Mouse (Mus musculus): ENCODE measurements around the gene Ocrl.
A peak's percentile ranks its signal among the peaks of the same experiment; 100 is the strongest.

The Ocrl gene

GRCm38 (mm10) chrX:47912306-47912792 lies at the start of gene Ocrl:
Gene Ocrl (plus strand): TSS chrX:47912387.
- no peaks in the 10 kb centered on the region for H3K27me3 ChIP-seq (ENCODE audit: insufficient read depth, low read length)
- H3K36me3 ChIP-seq (ENCODE audit: insufficient read depth, low read length): peaks cover 3% of the 10 kb centered on the region; the same call in 1 of the 2 replicates
- no peaks in the 10 kb centered on the region for H3K9me3 ChIP-seq (ENCODE audit: low read length)
- TF ChIP-seq POU5F1 (IDR thresholded peaks at IDR 0.05; ENCODE audit: borderline replicate concordance, low read length) (no peak), CTCF (conservative IDR thresholded peaks at IDR 0.05; ENCODE audit: low read length) (peak; percentile 50)
- 0 out of 2 replicates have a peak, but pooled peaks cover 4% of the 10 kb centered on the region for H3K4me1 ChIP-seq (replicated peaks; ENCODE audit: low read depth, low read length)
- H3K4me3 ChIP-seq (replicated peaks; ENCODE audit: low read length): peak within 1 kb of the TSS; percentile 89

GRCm38 (mm10) chrX:47880052-47880451 lies 32.1 kb upstream of the Ocrl start:
- no peaks in the 10 kb centered on the region for H3K4me1 ChIP-seq (replicated peaks; ENCODE audit: low read depth, low read length)
- H3K36me3 ChIP-seq (ENCODE audit: insufficient read depth, low read length): no peaks in the 10 kb centered on the region
- H3K9me3 ChIP-seq (ENCODE audit: low read length): no peaks in the 10 kb centered on the region
- H3K27me3 ChIP-seq (ENCODE audit: insufficient read depth, low read length): no peaks in the 10 kb centered on the region
- TF ChIP-seq NANOG (IDR thresholded peaks at IDR 0.05; ENCODE audit: borderline replicate concordance, low read length) (no peak), CTCF (conservative IDR thresholded peaks at IDR 0.05; ENCODE audit: low read length) (no peak), POU5F1 (IDR thresholded peaks at IDR 0.05; ENCODE audit: borderline replicate concordance, low read length) (no peak)
- no peak overlapping the region for H3K4me3 ChIP-seq (replicated peaks; ENCODE audit: low read length)

GRCm38 (mm10) chrX:47882813-47883212 lies 29.4 kb upstream of the Ocrl start:
- H3K27me3 ChIP-seq (ENCODE audit: insufficient read depth, low read length): no peaks in the 10 kb centered on the region

GRCm38 (mm10) chrX:47887401-47887800 lies 24.8 kb upstream of the Ocrl start:
- no peak overlapping the region for H3K4me3 ChIP-seq (replicated peaks; ENCODE audit: low read length)
- no peaks in the 10 kb centered on the region for H3K27me3 ChIP-seq (ENCODE audit: insufficient read depth, low read length)
- H3K9me3 ChIP-seq (ENCODE audit: low read length): no peaks in the 10 kb centered on the region
- H3K36me3 ChIP-seq (ENCODE audit: insufficient read depth, low read length): no peaks in the 10 kb centered on the region
- H3K4me1 ChIP-seq (replicated peaks; ENCODE audit: low read depth, low read length): peaks cover 2% of the 10 kb centered on the region; the same call in 1 of the 2 replicates
- TF ChIP-seq POU5F1 (IDR thresholded peaks at IDR 0.05; ENCODE audit: borderline replicate concordance, low read length) (no peak), CTCF (conservative IDR thresholded peaks at IDR 0.05; ENCODE audit: low read length) (no peak), NANOG (IDR thresholded peaks at IDR 0.05; ENCODE audit: borderline replicate concordance, low read length) (no peak)

More at GRCm38 (mm10) chrX:47882813-47883212, 29.4 kb upstream of the Ocrl start:
- TF ChIP-seq NANOG (IDR thresholded peaks at IDR 0.05; ENCODE audit: borderline replicate concordance, low read length) (no peak), CTCF (conservative IDR thresholded peaks at IDR 0.05; ENCODE audit: low read length) (no peak), POU5F1 (IDR thresholded peaks at IDR 0.05; ENCODE audit: borderline replicate concordance, low read length) (no peak)
- Histone ChIP-seq H3K4me1 (replicated peaks; ENCODE audit: low read depth, low read length) (no peaks in the 10 kb centered on the region), H3K36me3 (ENCODE audit: insufficient read depth, low read length) (no peaks in the 10 kb centered on the region), H3K9me3 (ENCODE audit: low read length) (no peaks in the 10 kb centered on the region), H3K4me3 (replicated peaks; ENCODE audit: low read length) (no peak overlapping the region)

- Histone ChIP-seq H3K4me3 (replicated peaks; ENCODE audit: low read length) (peak overlapping the region; percentile 83), H3K36me3 (ENCODE audit: insufficient read depth, low read length) (no peaks in the 10 kb centered on the region), H3K27me3 (ENCODE audit: insufficient read depth, low read length) (no peaks in the 10 kb centered on the region), H3K9me3 (ENCODE audit: low read length) (no peaks in the 10 kb centered on the region), H3K4me1 (replicated peaks; ENCODE audit: low read depth, low read length) (peaks cover 2% of the 10 kb centered on the region; the same call in 1 of the 2 replicates)
- TF ChIP-seq NANOG (IDR thresholded peaks at IDR 0.05; ENCODE audit: borderline replicate concordance, low read length): no peak
Measured at GRCm38 (mm10) chrX:47891243-47891906, 20.8 kb upstream of the Ocrl start.

GRCm38 (mm10) chrX:47891907-47892430 lies 20.2 kb upstream of the Ocrl start:
- Histone ChIP-seq H3K36me3 (ENCODE audit: insufficient read depth, low read length) (no peaks in the 10 kb centered on the region), H3K4me1 (replicated peaks; ENCODE audit: low read depth, low read length) (peaks cover 2% of the 10 kb centered on the region; the same call in 1 of the 2 replicates), H3K9me3 (ENCODE audit: low read length) (no peaks in the 10 kb centered on the region), H3K27me3 (ENCODE audit: insufficient read depth, low read length) (no peaks in the 10 kb centered on the region), H3K4me3 (replicated peaks; ENCODE audit: low read length) (peak overlapping the region; percentile 83)
- no peak for TF ChIP-seq POU5F1 (IDR thresholded peaks at IDR 0.05; ENCODE audit: borderline replicate concordance, low read length)
- TF ChIP-seq CTCF (conservative IDR thresholded peaks at IDR 0.05; ENCODE audit: low read length): no peak
- TF ChIP-seq NANOG (IDR thresholded peaks at IDR 0.05; ENCODE audit: borderline replicate concordance, low read length): no peak

- Histone ChIP-seq H3K4me1 (replicated peaks; ENCODE audit: low read depth, low read length) (peaks cover 2% of the 10 kb centered on the region; the same call in 1 of the 2 replicates), H3K36me3 (ENCODE audit: insufficient read depth, low read length) (no peaks in the 10 kb centered on the region), H3K27me3 (ENCODE audit: insufficient read depth, low read length) (no peaks in the 10 kb centered on the region), H3K9me3 (ENCODE audit: low read length) (no peaks in the 10 kb centered on the region), H3K4me3 (replicated peaks; ENCODE audit: low read length) (peak within 1 kb of the TSS; percentile 83)
- TF ChIP-seq POU5F1 (IDR thresholded peaks at IDR 0.05; ENCODE audit: borderline replicate concordance, low read length): no peak
- no peak for TF ChIP-seq NANOG (IDR thresholded peaks at IDR 0.05; ENCODE audit: borderline replicate concordance, low read length)
- TF ChIP-seq CTCF (conservative IDR thresholded peaks at IDR 0.05; ENCODE audit: low read length): no peak
Measured at GRCm38 (mm10) chrX:47892431-47893024, 19.7 kb upstream of the Ocrl start, which contains the start of gene Smarca1. Gene Smarca1 (minus strand): TSS chrX:47892974.

GRCm38 (mm10) chrX:47912904-47913542 lies 836 bp downstream of the Ocrl start:
- TF ChIP-seq CTCF (conservative IDR thresholded peaks at IDR 0.05; ENCODE audit: low read length): no peak
- TF ChIP-seq NANOG (IDR thresholded peaks at IDR 0.05; ENCODE audit: borderline replicate concordance, low read length): no peak
- TF ChIP-seq POU5F1 (IDR thresholded peaks at IDR 0.05; ENCODE audit: borderline replicate concordance, low read length): no peak

More at GRCm38 (mm10) chrX:47912904-47913542, 836 bp downstream of the Ocrl start:
- Histone ChIP-seq H3K27me3 (ENCODE audit: insufficient read depth, low read length) (no peaks in the 10 kb centered on the region), H3K4me3 (replicated peaks; ENCODE audit: low read length) (peak overlapping the region; percentile 89), H3K9me3 (ENCODE audit: low read length) (no peaks in the 10 kb centered on the region), H3K36me3 (ENCODE audit: insufficient read depth, low read length) (peaks cover 3% of the 10 kb centered on the region; the same call in 1 of the 2 replicates), H3K4me1 (replicated peaks; ENCODE audit: low read depth, low read length) (0 out of 2 replicates have a peak, but pooled peaks cover 4% of the 10 kb centered on the region)
